Mouse (Mus musculus): ENCODE results near the gene Coa6.

Coa6 gene

DNA sequence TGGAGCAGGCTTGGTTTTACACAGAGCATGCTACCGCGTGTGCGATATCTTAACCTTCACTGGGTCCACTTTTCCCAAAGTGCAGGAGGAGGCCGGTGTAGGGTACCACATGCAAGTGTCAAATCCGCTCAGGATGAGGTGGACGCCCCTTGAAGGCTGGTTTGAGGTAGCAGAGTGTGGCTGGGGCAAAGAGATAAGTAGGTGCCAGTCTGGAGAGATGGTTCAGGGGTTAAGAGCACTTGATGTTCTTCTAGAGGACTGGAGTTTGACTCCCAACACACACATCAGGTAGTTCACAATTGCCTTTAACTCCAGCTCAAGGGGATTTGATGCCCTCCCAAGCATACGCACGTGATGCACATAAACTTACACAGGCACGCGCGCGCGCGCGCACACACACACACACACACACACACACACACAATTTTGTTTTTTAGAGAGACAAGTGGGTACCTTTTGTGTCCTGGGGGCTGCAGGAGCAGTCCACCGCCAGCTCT is 51.5 kb downstream of the Coa6 start:
- no peak for DNase-seq

GRCm38 (mm10) chr8:126474299-126475187 is 52.2 kb downstream of the Coa6 start, which contains the start of gene Tarbp1:
TSS of gene Tarbp1 (minus strand) at chr8:126475065.
- peak; percentile 83 to 91 for DNase-seq
